Mouse (Mus musculus): ENCODE measurements around the gene Rps21.

The Rps21 gene

GRCm38 (mm10) chr2:180279321-180279720, 22.1 kb downstream of the Rps21 start:
- in situ Hi-C loops (cut with MseI, MboI), result loop anchor here (5.0 kb wide), 1 partner anchor 68 kb away; no protein-coding TSS in a partner anchor

- in situ Hi-C loops (cut with MseI, MboI), result no loop called here
Measured at GRCm38 (mm10) chr2:180288966-180289365, 31.8 kb downstream of the Rps21 start.

GRCm38 (mm10) chr2:180289440-180290108, 32.4 kb downstream of the Rps21 start, which contains the start of gene Rbbp8nl:
TSS of gene Rbbp8nl (minus strand) at chr2:180289879.
- in situ Hi-C loops (cut with MseI, MboI), result no loop called here

GRCm38 (mm10) chr2:180290503-180290902, 33.3 kb downstream of the Rps21 start:
- in situ Hi-C loops (cut with MseI, MboI), result no loop called here

- in situ Hi-C loops (cut with MseI, MboI), result no loop called here
Measured at GRCm38 (mm10) chr2:180291566-180291965, 34.4 kb downstream of the Rps21 start.

- in situ Hi-C loops (cut with MseI, MboI), result no loop called here
Measured at GRCm38 (mm10) chr2:180292026-180292425, 34.8 kb downstream of the Rps21 start.

- in situ Hi-C loops (cut with MseI, MboI), result no loop called here
Measured at GRCm38 (mm10) chr2:180292906-180293305, 35.7 kb downstream of the Rps21 start.

- in situ Hi-C loops (cut with MseI, MboI), result no loop called here
Measured at GRCm38 (mm10) chr2:180300252-180300651, 43.1 kb downstream of the Rps21 start.

- in situ Hi-C loops (cut with MseI, MboI), result no loop called here
Measured at GRCm38 (mm10) chr2:180300771-180301170, 43.6 kb downstream of the Rps21 start.

- in situ Hi-C loops (cut with MseI, MboI), result no loop called here
Measured at GRCm38 (mm10) chr2:180302201-180302600, 45.0 kb downstream of the Rps21 start.

GRCm38 (mm10) chr2:180303468-180303867, 46.3 kb downstream of the Rps21 start:
- in situ Hi-C loops (cut with MseI, MboI), result no loop called here

- in situ Hi-C loops (cut with MseI, MboI), result no loop called here
Measured at GRCm38 (mm10) chr2:180304554-180304953, 47.4 kb downstream of the Rps21 start.

GRCm38 (mm10) chr2:180305490-180305889, 48.3 kb downstream of the Rps21 start:
- in situ Hi-C loops (cut with MseI, MboI), result no loop called here

- in situ Hi-C loops (cut with MseI, MboI), result no loop called here
Measured at GRCm38 (mm10) chr2:180306009-180306408, 48.8 kb downstream of the Rps21 start.

- in situ Hi-C loops (cut with MseI, MboI), result no loop called here
Measured at GRCm38 (mm10) chr2:180306423-180307168, 49.4 kb downstream of the Rps21 start.

- in situ Hi-C loops (cut with MseI, MboI), result no loop called here
Measured at GRCm38 (mm10) chr2:180307680-180308079, 50.5 kb downstream of the Rps21 start.
